Mouse (Mus musculus): ENCODE measurements around the gene Mbtps2.

Gene Mbtps2

GRCm38 (mm10) chrX:157501871-157502270, 96.6 kb downstream of the Mbtps2 start:
- no peak for DNase-seq (ENCODE audit: low spot score)

GRCm38 (mm10) chrX:157500004-157500403, 98.5 kb downstream of the Mbtps2 start:
- DNase-seq (ENCODE audit: low spot score) = no peak

GRCm38 (mm10) chrX:157493159-157493558, 105.4 kb downstream of the Mbtps2 start:
- DNase-seq (ENCODE audit: low spot score) = no peak

GRCm38 (mm10) chrX:157491944-157492726, 106.4 kb downstream of the Mbtps2 start, which contains the start of gene Sms:
Sms (minus strand) TSS chrX:157492287.
- DNase-seq (ENCODE audit: low spot score) = peak; percentile 36

GRCm38 (mm10) chrX:157491145-157491935, 107.2 kb downstream of the Mbtps2 start:
- DNase-seq (ENCODE audit: low spot score) = peak; percentile 1

- no peak for DNase-seq (ENCODE audit: low spot score)
Measured at GRCm38 (mm10) chrX:157490769-157491144, 107.8 kb downstream of the Mbtps2 start.

- DNase-seq (ENCODE audit: low spot score) = no peak
Measured at GRCm38 (mm10) chrX:157489871-157490721, 108.4 kb downstream of the Mbtps2 start.

- DNase-seq (ENCODE audit: low spot score) = no peak
Measured at GRCm38 (mm10) chrX:157488831-157489230, 109.7 kb downstream of the Mbtps2 start.

- no peak for DNase-seq (ENCODE audit: low spot score)
Measured at GRCm38 (mm10) chrX:157486765-157487164, 111.8 kb downstream of the Mbtps2 start.
